Mouse (Mus musculus) layer of hippocampus, adult 9-11 months (tissue): Measurements from ENCODE around the gene Gm20403.
"Not testable (repeated sequence)": the region's sequence is repeated elsewhere in the genome, so short reads cannot be mapped to it uniquely, and the experiment has no call there.

Experiments
- DNase-seq: peaks from one replicate; pipeline ENCODE4 v3.0.0; 2022

Gm20403 gene

DNA sequence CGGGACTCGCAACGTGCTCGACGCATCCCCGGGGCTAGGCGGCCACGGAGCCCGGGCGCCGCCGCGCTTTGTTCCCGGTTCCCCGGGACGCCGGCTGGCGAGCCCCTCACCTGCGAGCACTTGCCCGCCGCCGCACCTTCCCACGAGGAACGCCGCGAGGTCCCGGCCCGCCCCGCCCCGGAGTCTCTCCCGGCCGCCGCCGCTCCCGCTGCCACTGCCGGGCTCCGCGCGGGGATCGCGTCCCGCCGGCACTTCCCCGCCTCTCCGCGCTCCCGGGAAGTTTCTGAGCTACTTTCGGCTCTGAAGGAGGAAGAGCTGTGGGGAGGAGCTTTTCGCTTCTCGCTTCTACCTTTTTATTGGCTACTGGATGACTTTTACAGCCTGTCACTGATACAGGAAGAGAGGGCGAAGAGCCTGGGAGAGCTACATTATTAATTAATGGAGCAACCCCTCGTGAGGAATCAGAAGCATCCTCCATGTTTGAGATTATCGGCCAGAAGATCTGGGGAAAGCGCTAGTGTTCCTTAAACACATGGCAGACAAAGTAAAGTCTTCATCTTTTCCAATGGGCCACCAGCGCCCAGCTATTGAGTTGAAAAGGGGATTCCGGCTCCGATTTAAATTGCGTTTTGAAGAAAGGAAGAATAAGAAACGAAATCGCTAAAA lies at the start of gene Gm20403:
TSS of gene Gm20403 (minus strand) at position 478 of the 666 bp plus-strand sequence.
- DNase-seq, result peak; percentile 8

DNA sequence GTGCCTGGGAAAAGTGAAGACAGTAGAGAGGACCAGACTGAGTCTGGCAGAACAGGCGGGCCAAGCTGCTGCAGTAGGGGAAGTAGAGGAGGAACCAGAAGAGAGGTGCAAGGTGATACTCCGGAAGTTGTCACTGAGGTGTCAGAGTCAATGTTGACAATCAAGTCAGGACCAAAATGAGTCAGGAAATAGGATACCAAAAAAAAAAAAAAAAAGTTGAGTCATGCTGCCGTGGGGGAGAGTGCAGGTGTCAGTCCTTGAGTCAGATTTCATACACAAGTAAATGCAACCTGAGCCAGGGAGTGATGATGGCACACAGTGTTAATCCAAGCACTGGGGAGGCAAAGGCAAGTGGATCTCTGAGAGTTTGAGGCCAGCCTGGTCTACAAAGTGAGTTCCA lies 40.8 kb upstream of the Gm20403 start:
- DNase-seq, result no peak

DNA sequence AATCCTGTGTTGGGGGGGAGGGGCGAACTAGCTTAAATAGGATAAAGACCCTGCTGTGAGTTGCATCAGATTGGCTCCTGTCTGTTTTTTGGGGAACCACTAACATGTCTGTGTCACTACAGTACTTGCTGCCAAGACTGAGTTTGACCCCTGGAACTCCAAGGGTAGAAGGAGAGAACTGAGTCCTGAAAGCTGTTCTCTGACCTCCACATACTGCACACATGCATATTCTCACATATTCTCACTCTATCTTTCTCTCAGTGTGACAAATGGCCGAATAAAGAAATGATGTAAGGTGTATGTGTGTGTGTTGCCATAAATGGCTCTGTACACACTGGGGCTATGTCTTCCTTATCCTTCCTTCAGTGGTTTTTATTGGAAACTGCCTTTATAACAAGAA lies 37.0 kb upstream of the Gm20403 start:
- DNase-seq, result no peak

DNA sequence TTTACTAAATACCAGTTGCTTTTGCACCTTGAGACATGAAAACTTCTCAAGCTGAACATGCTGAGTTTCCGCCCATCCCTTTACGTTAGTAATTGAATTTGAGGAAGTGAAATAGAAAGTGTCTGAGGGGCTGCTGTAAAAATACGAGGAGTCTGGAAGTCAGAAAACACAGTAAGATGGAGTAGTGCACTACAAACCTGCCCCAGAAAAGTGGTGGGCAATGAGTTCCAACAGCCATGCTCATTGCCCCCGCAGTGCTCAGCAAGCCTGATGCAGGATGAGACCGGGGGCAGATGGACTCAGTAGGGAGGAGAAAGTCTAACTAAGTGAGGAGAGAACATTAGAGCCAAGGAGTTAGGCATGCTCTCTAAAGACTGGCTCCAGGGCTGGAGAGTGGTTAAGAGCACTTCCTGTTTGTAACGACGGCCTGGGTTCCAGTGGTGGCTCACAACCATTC lies 33.1 kb upstream of the Gm20403 start:
- no peak for DNase-seq

DNA sequence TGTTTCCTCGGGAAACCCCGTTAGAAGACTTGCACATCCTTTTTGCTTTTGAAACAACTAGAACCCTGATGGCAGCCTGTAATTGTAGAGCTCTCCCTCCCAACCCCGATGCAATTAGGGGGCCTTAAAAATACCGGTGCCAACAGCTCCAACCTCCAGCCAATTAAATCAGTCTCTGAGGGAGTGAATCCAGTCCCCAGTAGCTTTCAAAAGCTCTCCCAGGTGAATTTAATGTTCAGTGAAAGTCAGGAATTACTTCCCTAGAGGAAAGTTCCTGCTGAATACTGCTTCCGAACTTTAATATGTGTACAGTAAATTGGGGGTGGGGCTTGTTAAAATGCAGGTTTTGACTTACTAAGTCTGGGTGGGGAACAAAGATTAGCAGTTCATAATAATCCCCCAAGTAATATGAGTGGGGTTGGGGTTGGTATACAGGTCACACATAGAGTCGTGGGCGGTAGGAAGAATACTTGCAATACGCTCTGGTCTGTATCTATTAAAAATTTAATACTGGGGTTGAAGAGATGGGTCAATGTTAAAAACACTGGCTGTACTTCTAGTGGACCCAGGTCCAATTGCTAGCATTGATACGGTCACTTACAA lies 30.9 kb upstream of the Gm20403 start:
- no peak for DNase-seq

DNA sequence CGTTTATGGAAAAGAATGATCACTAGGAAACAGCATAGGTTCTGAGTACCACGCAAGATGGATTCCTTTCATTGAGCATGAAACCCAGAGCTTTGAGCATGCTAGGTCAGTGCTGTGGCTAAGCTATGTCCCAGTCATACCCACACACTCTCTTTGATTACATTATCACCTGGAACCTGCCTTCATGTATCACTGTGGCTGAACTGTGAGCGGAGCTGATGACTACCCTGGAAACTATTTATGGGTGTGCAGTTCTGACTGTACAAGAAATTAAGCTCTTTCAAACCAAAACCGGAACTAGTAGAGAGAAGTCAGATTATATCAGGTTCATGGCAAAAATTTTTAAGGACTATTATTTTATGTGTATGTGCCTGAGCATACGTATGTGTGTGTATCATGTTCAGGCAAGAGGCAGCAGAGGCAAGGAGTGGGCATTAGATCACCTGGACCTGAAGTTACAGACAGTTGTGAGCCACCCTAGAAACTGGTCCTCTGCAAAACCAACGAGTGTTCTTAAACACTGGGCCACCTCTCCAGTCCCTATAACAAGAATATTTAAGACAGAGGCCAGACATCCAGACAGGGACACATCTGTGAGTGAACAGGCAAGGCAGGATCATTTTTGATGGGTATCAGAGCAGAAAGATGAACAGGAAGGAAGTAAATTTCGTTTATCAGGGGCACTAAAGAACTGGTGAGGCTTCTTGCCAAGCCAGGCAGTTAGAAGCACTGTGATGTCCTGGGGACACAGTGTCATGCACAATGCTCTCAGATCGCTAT lies 30.2 kb upstream of the Gm20403 start:
- DNase-seq, result no peak

DNA sequence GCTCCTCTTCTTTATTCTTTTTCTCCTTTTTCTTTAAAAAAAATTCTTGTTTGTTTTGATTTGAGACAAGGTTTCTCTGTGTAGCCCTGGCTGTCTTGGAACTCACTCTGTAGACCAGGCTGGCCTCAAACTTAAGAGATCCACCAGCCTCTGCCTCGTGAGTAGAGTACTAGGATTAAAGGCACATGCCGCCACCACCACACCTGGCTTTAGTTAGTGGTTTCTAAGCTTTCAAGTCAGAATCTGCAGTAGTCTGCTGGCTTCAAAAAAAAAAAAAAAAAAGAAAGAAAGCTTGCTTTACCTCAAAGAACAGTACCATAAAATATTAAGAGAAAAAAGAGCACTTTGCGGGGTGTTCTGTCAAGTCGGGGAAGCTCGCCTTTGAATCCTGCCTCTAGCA lies 29.1 kb upstream of the Gm20403 start:
- no peak for DNase-seq

DNA sequence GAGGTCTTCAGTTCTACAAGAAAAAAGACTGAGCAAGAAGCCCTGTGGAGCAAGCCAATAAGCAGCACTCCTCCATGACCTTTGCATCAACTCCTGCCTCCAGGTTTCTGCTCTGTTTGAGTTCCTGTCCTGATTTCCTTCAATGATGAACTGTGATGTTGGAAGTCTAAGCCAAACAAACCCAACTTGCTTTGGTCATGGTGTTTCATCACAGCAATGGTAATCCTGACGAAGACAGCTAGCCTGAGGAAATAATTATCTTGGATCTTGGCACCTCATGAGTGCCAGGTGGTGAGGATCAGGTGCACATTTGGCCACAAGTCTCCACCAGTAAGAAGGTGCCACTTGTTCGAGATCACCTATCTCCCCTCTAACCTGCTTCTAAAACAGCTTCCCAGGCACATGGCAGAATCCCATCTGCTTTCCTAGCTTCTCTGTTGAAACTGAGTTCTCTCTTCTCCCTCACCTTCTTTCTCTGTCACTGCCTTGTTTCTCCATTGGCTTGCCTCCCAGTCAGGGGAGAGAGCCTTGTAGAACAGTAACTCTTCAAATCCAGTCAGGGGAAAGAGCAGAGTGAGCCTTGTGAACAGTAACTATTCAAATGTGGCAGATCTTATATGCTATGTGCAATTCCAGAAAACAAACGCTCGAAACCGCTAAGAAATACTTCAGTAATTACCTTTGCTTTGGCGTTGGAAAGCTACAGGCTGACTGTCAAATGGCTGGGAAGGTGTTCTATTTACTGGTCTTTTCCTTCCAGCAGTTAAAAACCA lies 27.5 kb upstream of the Gm20403 start, which contains the start of gene Baz1a:
TSS of gene Baz1a (minus strand) at position 723 of the 773 bp plus-strand sequence.
- no peak for DNase-seq

DNA sequence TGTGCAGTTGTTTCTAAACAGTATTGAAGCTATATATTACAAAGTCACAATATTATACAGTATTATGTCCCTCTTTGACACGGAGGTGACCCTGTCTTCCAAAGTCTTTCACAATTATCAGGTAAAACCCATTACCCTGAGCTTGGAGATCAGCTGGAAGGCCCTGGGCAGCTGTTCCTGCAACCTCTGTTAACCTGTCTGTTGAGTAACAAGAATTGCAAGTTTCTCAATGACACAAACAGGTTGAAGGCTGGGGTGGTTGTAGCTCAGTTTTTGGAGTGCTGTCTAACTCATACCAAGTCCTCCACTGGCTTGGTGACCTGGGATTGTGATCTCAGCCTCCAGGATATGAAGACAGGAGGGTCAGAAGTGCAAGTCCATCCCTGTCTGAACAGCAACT lies 26.7 kb upstream of the Gm20403 start:
- no peak for DNase-seq

DNA sequence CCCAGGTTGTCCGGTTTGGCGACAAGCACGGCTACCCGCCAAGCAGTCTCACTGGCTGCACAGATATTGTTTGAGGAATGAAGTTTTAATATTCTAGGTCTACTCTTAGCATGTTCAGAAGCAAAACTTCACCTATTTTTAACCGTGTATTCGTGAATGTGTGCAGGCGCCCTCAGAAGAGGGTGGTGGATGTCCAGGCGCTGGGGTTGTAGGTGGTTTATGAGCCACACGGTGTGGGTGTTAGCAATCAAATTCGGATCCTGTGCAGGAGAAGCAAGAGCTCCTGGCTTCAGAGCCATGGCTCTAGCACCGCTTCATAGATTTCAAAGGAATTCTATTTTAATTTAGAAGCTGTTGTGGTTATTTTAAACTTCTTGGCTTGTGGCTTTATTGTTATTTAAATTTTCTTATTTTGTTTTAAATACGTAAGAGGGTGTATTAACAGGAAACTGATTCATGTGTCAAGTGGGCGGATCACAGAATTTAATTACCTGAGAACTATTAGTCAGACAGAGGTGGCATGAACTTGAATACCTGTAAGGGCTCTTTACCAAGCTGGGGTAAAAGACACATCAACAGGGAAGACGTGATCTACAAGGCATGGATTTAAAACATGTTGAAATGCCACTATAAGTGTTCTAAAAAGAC lies 21.2 kb upstream of the Gm20403 start:
- no peak for DNase-seq

DNA sequence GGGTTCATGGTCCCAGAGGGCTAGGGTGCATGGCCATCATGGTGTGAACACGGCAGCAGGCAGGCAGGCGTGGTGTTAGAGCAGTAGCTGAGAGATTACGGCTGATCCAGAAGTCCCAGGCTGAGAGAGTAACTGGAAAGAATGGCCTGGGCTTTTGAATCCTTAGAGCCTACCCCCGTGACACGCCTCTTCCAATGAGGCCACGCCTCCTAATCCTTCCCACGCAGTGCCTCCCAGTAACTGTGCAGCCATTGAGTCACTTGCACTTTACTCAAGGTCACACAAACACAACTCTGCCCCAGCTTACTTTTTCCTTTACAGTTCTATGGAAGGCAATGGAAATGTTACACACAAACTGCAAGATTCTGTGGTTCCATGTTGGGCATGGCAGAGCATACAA lies 19.7 kb upstream of the Gm20403 start:
- no peak for DNase-seq

DNA sequence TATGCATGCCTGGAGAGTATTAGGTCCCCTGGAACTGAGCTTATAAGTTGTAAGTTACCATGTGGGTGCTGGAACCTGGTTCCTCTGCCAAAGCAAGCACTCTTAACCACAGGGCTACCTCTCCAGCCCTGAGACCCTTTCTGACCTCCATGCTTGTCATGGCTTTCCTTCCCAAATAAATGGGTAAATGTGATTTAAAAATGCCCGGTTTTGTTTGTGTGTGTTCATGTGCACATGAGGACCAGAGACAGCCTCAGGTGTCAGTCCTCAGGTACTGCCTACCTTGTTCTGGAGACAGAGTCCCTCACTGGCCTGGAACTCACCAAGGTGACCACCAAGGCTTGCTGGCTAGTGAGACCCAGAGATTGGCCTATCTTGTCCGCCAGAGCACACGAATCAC lies 18.1 kb upstream of the Gm20403 start:
- no peak for DNase-seq

DNA sequence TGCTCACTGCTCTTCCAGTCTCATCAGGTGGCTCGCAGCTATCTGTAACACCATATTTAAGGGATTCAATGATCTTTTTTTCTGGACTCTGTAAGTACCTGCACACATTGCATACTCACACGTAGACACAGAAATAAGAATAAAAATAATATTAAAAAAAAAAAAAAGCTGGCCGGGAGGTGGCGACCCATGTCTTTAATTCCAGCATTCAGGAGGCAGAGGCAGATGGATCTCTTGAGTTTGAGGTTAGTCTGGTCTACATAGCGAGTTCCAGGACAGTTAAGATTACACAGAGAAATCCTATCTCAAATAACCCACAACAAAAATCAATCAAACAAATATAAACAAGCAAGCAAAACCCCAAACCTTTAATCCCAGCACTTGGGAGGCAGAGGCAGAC lies 17.5 kb upstream of the Gm20403 start:
- no peak for DNase-seq

DNA sequence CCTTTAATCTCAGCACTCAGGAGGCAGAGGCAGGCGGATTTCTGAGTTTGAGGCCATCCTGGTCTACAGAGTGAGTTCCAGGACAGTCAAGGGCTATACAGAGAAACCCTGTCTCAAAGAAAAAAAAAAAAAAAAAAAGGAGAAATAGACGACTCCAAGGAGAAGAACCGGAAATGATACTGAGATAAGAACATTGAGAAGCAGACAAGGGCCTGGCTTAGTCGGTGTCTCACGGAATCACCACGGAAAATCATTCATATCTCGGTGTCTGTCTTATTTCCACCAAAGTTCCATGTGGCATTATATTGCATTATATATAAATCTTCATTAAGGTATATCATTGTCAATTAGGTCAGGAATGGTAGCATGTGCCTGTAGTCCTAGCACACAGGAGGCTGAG lies 16.2 kb upstream of the Gm20403 start:
- not testable (repeated sequence) for DNase-seq

DNA sequence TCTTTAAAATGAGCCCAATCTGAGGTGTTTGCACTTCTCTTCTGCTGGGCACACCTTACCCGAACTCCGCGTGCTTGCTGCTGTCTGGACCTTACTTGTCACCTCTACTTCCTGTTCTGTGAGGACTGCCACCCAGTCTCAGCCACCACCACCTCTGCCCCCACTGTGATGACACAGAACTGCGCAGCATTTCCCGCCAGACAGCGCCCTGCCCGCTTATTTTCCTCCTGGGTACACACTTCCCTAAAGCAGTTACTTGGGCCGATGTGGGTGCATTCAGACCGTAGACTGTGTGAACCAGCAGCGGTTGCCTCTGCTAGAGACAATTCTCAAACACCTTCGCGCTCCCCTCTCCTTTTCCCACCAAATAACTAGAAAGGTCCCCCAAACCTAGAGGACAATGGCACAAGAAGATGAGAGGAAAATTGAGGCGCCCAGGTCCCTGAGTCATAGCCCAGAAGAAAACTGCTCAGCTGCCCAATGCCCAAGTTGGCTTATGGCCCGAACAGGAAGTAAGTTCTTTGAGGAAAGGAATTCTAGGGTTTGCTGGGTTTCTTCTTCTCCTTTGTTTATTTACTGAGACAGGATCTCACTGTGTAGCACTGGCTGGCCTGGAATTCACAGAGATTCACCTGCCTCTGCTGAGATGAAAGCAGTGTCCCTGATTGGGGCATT lies 12.8 kb upstream of the Gm20403 start:
- DNase-seq, result peak; percentile 63

DNA sequence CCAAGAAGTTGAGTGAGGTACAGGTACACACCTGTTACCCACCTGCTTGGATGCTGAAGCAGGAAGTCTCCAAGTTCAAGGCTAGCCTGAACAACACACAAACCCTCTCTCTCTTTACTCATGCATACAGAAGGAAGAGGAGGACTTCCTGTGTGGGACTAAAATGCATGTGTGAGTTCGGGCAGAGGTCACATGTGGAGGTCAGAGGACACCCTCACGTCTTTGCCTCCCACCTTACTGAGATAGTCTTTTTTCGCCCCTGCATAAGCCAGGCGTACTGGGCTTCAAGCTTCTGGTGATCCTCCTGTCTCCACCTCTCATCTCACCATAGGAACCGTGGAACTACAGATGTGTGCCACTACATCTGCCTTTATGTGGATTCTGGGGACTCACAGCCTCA lies 12.1 kb upstream of the Gm20403 start:
- DNase-seq, result no peak

DNA sequence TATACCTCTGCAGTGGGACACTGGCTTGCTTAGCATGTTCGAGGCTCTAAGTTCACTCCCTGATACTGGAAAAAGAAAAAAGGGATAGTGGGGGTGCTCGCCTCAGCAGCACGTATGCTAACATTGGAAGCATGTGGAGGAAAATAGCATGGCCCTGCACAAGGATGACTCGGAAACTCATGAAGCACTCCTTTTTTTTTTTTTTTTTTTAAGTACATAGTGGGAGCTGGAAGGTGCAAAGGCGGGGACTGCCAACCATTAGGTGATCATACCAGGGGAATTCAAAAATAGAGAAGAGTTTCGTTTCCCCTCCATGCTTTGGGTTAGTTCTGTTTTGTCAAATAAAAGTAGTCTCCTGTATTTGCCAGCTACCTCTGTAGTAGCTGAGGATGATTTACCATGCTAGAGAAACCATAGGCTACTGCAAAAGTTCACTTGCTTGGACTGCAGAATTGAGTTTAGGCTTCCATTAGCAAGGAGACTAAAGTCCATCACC lies 10.7 kb upstream of the Gm20403 start:
- no peak for DNase-seq

DNA sequence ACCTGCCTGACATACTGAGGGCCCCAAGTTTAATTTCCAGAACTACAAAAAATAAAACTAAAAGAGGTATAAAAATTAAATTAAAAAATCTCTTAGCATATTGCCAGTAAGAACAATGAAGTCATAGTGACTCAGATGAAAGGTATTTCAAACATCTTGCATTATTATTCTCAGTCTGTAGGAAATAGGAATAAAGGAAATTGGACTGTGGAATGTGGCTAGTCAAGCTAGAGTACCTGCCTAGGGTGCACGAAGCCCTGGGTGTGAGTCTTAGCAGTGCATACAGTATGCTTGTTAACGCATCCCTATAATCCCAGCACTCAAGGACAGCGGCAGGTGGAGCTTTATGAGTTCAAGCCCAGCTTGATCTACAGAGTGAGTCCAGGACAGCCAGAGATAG lies 9.6 kb upstream of the Gm20403 start:
- DNase-seq, result no peak

DNA sequence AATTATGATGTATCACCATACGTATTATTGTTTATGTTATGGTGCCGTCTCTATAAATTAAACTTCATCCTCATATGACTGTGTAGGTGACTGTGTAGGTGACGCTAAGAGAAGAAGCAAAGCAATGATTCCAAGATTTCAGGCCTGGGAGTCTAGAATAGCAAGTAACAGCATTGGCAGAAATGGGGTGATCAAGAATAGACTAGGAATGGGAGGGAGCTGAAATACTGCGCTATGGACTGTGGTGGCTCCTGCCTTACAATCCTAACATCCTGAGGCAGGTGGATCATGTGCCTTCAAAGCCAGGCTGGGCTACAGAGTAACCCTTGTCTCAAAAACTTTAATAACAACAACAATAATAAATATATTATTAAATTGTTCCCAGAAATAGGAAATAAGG lies 8.1 kb upstream of the Gm20403 start:
- no peak for DNase-seq

DNA sequence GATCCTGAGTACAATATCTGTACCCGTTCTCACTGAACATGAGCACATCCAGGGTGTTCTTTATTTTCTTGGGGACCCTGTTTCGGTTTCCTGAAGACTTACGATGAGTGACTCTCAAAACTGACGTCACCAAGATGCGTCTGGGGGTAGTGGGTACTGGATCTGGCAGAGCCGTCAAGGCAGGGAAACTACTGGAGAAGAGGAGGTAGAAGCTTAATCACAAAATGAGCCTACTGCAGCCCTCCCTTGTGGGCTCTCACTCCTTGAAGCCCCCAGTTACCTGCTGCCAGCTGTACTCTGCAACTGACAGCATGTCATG lies 7.7 kb upstream of the Gm20403 start:
- no peak for DNase-seq

DNA sequence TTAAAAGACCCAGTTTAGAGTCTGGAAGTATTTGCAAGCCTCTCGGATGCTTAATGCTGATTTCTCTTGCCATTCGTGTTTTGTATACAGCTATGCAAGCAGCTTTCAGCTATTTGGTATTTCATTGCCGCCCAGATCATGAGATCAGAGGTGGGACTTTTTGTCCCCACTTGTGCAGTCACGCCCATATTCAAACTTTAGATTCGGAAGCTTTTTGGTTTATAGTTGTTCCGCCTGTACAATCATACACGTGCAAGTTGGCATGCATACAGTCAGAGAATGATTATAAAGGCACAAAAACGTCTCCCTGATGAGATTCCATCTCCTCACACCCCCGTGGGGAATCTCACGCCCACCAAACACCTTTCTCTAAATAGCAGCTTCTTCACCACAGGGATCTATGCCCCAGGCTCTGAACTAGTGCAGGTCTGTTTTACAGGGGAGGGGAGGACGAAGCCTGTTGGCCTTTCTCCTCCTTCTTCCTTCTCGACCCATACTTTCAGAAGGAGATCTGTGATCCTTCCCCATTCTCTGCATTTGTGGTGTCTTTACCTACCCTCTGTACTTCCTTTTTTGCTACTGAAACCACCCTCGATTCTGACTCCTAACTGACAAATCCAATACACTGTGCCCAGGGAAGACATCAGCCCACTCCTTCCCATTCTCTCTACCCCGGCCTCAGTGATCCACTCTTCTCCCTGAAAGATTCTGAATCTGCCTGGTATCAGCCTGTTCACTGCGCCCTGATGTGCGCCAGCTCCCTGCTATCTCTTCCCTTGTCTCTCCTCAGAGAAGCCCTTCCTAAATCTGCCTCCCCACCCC lies 7.1 kb upstream of the Gm20403 start:
- DNase-seq, result no peak
